Mouse (Mus musculus): ENCODE results near the gene Gm2115. TPM values are rescaled to one million over a fixed set of nuclear protein-coding genes. Genes with fewer than 3 reads are reported as not detected.

Gene Gm2115
- polyA plus RNA-seq (2014; fragmentation: Illumina TruSeq; extraction: RNeasy Lipid Tissue Mini Kit (QIAGEN cat#74804); ENCODE audit: low read depth, low replicate concordance) = not detected

GRCm38 (mm10) chr7:84528796-84529533 is at the start of gene Gm2115:
Gm2115 (plus strand) TSS chr7:84528954.

DNA sequence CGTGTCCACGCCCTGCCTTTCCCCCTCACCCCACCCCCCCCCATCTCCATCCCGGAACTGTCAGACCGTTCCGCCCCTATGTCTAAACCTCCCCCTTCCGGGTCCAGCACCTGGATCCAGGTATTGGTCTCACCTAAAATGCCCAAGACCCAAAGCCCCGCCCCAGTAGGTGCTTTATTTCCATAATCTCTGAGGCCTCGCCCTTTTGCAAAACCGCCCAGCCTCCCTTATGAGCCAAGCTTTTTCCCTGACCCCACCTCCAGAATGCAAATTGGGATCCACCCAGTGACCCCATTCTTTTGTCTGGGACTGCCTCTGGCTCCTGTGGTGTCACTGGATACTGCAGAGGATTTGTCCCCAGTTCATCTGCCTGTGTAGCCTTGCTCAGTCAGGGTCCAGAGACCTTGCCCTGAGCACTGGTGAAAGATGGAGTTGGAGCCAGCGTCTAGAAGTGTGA is 77.6 kb downstream of the Gm2115 start, which contains the start of gene Fah:
Fah (minus strand) TSS at position 430 of the 457 bp plus-strand sequence.

Other genes starting within 250 kb of the Gm2115 start
- gene Arnt2, start 118.8 kb upstream of the Gm2115 start, polyA plus RNA-seq (2014; fragmentation: Illumina TruSeq; extraction: RNeasy Lipid Tissue Mini Kit (QIAGEN cat#74804); ENCODE audit: low read depth, low replicate concordance) = 0.69 TPM
- gene Fah, start 77.8 kb downstream of the Gm2115 start, polyA plus RNA-seq (2014; fragmentation: Illumina TruSeq; extraction: RNeasy Lipid Tissue Mini Kit (QIAGEN cat#74804); ENCODE audit: low read depth, low replicate concordance) = 1.2 TPM
- 384 TPM for gene Zfand6, start 161.0 kb downstream of the Gm2115 start, polyA plus RNA-seq (2014; fragmentation: Illumina TruSeq; extraction: RNeasy Lipid Tissue Mini Kit (QIAGEN cat#74804); ENCODE audit: low read depth, low replicate concordance)